Mouse (Mus musculus): Measurements from ENCODE around the gene B3gnt3. TPM values are rescaled to one million over a fixed set of nuclear protein-coding genes. Genes with fewer than 3 reads are reported as not detected.

B3gnt3 gene
- polyA plus RNA-seq, 1 experiment: not detected

DNA sequence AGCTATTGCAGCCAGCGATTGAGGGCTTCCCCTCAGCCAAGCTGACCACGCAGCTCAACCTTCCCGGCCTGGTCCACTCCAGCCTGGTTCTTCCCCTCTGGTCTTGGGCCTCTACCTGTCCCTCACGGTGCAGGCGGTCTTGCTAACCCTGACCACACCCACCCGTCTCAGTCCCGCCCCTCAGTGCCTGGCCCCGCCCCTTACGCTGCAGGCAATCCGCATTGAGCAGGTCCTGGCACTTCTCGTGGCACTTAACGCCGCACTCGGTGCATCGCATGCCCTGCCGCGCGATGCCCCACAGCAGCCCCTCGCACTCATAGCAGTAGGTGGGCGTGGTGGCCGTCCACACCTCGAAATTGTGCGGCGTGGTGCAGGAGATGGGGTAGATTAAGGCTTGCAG lies 47.0 kb downstream of the B3gnt3 start:
- Histone ChIP-seq H3K4me3 (ENCODE audit: insufficient read depth, low read depth, low read length) (no peak overlapping the region), H3K27ac (ENCODE audit: insufficient read depth, low read depth, low read length) (no peak overlapping the region), H3K4me1 (ENCODE audit: control insufficient read depth, insufficient read depth, low read length) (no peaks in the 10 kb centered on the region)
- TF ChIP-seq CTCF (IDR thresholded peaks at IDR 0.05; ENCODE audit: insufficient read depth, low read depth, low read length) (no peak), POLR2A (IDR thresholded peaks at IDR 0.05; ENCODE audit: insufficient read depth, low read depth, low read length) (no peak)
- 20% methylated on average over 24 of the region's 24 CpGs for WGBS

DNA sequence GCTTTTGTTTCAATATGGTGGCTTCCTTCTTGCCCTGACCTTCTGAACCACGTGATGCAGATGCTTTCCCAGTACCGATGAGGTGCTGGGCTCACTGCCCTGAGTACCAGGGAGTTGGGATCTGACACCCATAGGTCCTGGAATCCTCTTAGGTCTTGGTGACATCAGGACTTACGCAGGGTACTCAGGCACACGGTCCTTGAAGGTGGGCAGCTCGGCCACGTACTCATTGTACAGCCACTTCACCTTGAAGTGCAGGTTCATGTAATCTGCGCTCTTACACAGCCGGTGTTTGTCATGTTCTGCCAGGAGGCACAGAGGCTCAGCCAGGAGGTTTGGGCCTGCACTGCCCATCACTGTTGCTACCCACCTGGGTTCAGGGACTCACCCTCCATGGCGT lies 56.1 kb downstream of the B3gnt3 start:
- Histone ChIP-seq H3K4me3 (ENCODE audit: insufficient read depth, low read depth, low read length) (no peak overlapping the region), H3K27ac (ENCODE audit: insufficient read depth, low read depth, low read length) (no peak overlapping the region), H3K4me1 (ENCODE audit: control insufficient read depth, insufficient read depth, low read length) (no peaks in the 10 kb centered on the region)
- TF ChIP-seq CTCF (IDR thresholded peaks at IDR 0.05; ENCODE audit: insufficient read depth, low read depth, low read length): no peak
- TF ChIP-seq POLR2A (IDR thresholded peaks at IDR 0.05; ENCODE audit: insufficient read depth, low read depth, low read length): no peak
- 84% methylated on average over 9 of the region's 9 CpGs for WGBS

Other genes with a start within 250 kb of the B3gnt3 start
- not detected in 2 replicates for gene Abhd8, start 238.1 kb downstream of the B3gnt3 start, polyA plus RNA-seq (2012; ENCODE audit: insufficient read depth, insufficient read length, low replicate concordance, missing spikeins)
- gene Mrpl34, start 236.8 kb downstream of the B3gnt3 start, polyA plus RNA-seq (2012; ENCODE audit: insufficient read depth, insufficient read length, low replicate concordance, missing spikeins): not detected in 2 replicates
- not detected in 2 replicates for gene Dda1, start 232.6 kb downstream of the B3gnt3 start, polyA plus RNA-seq (2012; ENCODE audit: insufficient read depth, insufficient read length, low replicate concordance, missing spikeins)
- not detected in 2 replicates for gene Ano8, start 215.8 kb downstream of the B3gnt3 start, polyA plus RNA-seq (2012; ENCODE audit: insufficient read depth, insufficient read length, low replicate concordance, missing spikeins)
- not detected in 2 replicates for gene Gtpbp3, start 213.7 kb downstream of the B3gnt3 start, polyA plus RNA-seq (2012; ENCODE audit: insufficient read depth, insufficient read length, low replicate concordance, missing spikeins)
- gene Plvap, start 190.0 kb downstream of the B3gnt3 start, polyA plus RNA-seq (2012; ENCODE audit: insufficient read depth, insufficient read length, low replicate concordance, missing spikeins): not detected in 2 replicates
- gene Ccdc194, start 176.1 kb downstream of the B3gnt3 start, polyA plus RNA-seq (2012; ENCODE audit: insufficient read depth, insufficient read length, low replicate concordance, missing spikeins): not detected in 2 replicates
- not detected in 2 replicates for gene Bst2, start 164.3 kb downstream of the B3gnt3 start, polyA plus RNA-seq (2012; ENCODE audit: insufficient read depth, insufficient read length, low replicate concordance, missing spikeins)
- gene Mvb12a, start 158.9 kb downstream of the B3gnt3 start, polyA plus RNA-seq (2012; ENCODE audit: insufficient read depth, insufficient read length, low replicate concordance, missing spikeins): not detected in 2 replicates
- not detected in 2 replicates for gene Tmem221, start 142.9 kb downstream of the B3gnt3 start, polyA plus RNA-seq (2012; ENCODE audit: insufficient read depth, insufficient read length, low replicate concordance, missing spikeins)
- not detected in 2 replicates for gene Nxnl1, start 135.2 kb downstream of the B3gnt3 start, polyA plus RNA-seq (2012; ENCODE audit: insufficient read depth, insufficient read length, low replicate concordance, missing spikeins)
- gene Slc27a1, start 132.9 kb downstream of the B3gnt3 start, polyA plus RNA-seq (2012; ENCODE audit: insufficient read depth, insufficient read length, low replicate concordance, missing spikeins): not detected in 2 replicates
- gene Pgls, start 109.6 kb downstream of the B3gnt3 start, polyA plus RNA-seq (2012; ENCODE audit: insufficient read depth, insufficient read length, low replicate concordance, missing spikeins): not detected in 2 replicates
- not detected in 2 replicates for gene Fam129c, start 104.1 kb downstream of the B3gnt3 start, polyA plus RNA-seq (2012; ENCODE audit: insufficient read depth, insufficient read length, low replicate concordance, missing spikeins)
- 143 TPM in 1 of 2 replicates, not detected in the other for gene Colgalt1, start 90.8 kb downstream of the B3gnt3 start, polyA plus RNA-seq (2012; ENCODE audit: insufficient read depth, insufficient read length, low replicate concordance, missing spikeins)
- not detected in 2 replicates for gene Unc13a, start 30.0 kb downstream of the B3gnt3 start, polyA plus RNA-seq (2012; ENCODE audit: insufficient read depth, insufficient read length, low replicate concordance, missing spikeins)
- not detected in 2 replicates for gene Jak3, start 25.5 kb downstream of the B3gnt3 start, polyA plus RNA-seq (2012; ENCODE audit: insufficient read depth, insufficient read length, low replicate concordance, missing spikeins)
- gene Insl3, start 12.6 kb downstream of the B3gnt3 start, polyA plus RNA-seq (2012; ENCODE audit: insufficient read depth, insufficient read length, low replicate concordance, missing spikeins): not detected in 2 replicates
- gene Fcho1, start 23.9 kb upstream of the B3gnt3 start, polyA plus RNA-seq (2012; ENCODE audit: insufficient read depth, insufficient read length, low replicate concordance, missing spikeins): 90.9 TPM in 1 of 2 replicates, not detected in the other
- gene Zfp709, start 180.2 kb upstream of the B3gnt3 start, polyA plus RNA-seq (2012; ENCODE audit: insufficient read depth, insufficient read length, low replicate concordance, missing spikeins): not detected in 2 replicates
- not detected in 2 replicates for gene Zfp882, start 206.8 kb upstream of the B3gnt3 start, polyA plus RNA-seq (2012; ENCODE audit: insufficient read depth, insufficient read length, low replicate concordance, missing spikeins)
- gene Zfp617, start 206.8 kb upstream of the B3gnt3 start, polyA plus RNA-seq (2012; ENCODE audit: insufficient read depth, insufficient read length, low replicate concordance, missing spikeins): not detected in 2 replicates
- not detected in 2 replicates for gene Zfp961, start 249.2 kb upstream of the B3gnt3 start, polyA plus RNA-seq (2012; ENCODE audit: insufficient read depth, insufficient read length, low replicate concordance, missing spikeins)